Mouse (Mus musculus) retina, postnatal 7 days (tissue): Measurements from ENCODE around the gene Nfic.

Experiments used
- DNase-seq: peaks from one replicate; pipeline ENCODE4 v3.0.0-alpha.2; 2012; ENCODE audit warnings: low read depth, low spot score

Gene Nfic

GRCm38 (mm10) chr10:81417227-81418215 lies 37.9 kb downstream of the Nfic start:
- no peak for DNase-seq

DNA sequence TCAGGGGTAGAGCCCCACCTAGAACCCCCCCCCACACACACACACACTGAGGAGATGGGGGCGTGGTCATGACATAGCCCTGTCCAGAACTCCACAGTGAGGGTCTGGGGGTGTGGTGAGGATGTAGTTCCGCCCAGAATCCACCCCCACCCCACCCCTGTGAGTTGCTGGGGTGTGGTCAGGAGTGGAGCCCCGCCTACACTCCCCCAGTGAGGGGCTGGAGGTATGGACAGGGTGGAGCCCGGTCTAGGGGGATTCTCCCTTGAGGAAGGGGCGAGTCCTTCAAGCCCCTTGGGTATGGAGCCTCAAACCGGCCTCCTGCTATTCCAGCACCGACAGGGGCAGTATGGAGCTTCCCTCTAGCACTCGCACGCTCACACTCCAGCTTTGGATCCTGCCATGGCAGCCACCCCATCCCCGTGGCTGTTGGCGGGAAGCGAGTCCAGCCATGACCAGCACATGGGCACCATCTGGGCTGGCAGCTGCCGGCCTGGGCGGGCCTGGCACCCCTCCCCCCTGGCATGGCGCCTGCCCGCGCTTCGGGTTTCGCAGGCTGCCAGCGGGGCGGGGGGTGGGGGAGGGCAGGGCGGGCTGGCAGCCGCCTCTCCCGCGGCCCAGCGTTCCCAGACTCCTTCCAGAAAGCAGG lies 38.7 kb downstream of the Nfic start:
- peak; percentile 80 for DNase-seq

DNA sequence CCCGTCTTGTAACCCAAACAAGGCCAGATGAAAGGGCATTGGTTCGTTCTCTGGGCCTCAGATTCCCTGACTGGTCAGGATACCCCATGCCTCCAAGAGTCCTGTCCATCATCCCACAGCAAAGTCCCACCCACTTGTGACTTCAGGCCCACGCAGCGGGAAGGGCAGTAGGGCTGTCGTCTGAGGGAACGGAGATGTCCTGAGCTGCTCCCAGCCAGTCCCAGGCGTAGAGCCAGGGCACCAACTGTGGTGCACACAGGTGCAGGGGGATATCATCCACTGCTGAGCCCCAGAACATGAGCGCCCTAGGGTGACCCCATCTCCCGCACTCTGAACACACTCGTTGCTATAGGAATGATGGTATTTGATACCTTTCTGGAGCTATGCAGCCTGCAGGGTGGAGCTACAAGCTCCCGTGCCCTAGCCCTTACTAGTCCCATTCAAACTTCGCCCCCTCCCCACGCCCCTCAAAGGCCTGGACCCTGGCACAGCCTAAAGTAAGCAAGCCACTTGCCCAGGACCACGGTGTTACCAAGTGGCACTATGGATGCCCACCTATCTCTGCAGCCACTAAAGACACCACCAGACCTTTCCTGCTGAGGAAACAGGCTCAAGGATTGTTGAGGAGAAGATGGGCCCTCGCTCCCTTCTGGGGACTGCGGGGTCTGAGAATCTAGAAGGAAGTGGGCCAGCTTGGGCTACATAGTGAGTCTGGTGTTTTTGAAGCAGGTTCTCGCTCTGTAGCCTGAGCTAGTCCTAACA lies 39.7 kb downstream of the Nfic start:
- no peak for DNase-seq

DNA sequence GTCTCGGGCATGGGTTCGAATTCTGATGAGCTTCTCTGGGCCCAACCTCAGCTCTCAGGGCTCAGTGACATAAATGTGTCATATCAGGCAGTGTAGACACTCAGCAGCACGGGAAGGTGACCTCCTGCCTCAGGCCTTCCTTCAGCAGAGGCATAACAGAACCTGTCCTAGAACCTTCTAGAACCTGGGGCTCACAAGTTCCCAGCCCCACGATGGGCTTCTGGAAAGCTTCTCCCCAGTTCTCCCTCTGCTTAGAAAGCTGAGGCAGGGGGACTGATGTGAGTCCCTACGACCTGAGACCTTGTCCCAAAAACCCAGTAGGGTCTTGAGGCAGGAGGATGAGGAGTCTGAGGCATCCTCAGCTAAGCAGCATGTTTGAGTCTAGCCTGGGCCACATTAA lies 40.3 kb downstream of the Nfic start:
- DNase-seq: no peak

- DNase-seq: no peak
Observed at GRCm38 (mm10) chr10:81414682-81415081, 40.8 kb downstream of the Nfic start.

DNA sequence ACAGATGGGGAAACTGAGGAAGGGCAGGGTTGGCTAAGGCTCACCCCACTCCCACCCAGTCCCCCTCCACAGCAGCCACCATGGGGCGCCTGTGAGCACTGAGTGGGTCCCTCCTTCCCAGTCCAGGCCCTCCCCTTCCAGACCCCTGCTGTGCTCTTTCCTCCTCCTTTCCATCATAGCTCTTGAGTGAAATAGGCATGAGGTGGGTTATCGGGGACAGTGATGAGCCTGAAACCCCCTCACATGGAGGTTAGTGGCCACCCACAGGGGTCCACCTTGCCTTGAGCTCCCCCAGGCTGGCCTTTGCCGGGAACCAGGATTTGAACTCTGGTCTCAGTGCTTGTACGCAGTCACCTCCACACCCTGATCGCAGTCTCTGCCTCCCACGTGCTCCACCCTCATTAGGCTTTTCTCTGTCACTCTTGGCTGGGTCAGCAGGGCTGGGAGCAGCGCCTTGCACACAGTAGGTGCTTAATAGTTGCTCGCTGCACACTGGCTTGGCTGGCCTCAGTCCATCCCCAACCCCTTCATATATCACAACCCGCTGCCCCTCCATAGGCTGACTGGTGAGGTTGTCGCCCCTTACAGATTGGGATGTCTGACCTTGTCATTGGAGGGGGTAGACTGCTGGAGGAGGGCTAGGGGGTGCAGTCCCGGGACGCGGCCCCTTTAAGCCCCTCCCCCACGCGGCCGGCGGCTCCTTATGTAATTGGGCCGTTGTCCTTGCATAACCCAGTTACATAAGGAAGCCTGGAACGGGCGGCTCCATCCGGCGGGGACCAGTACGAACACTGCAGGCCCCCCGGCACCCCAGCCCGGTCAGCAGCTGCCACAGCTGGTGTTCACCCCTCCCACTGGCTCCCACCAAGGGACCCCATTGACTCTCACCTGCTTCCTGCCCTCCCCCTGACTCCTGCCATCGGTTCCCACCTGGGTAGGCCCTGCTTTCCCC lies 41.8 kb downstream of the Nfic start:
- peak; percentile 77 for DNase-seq

DNA sequence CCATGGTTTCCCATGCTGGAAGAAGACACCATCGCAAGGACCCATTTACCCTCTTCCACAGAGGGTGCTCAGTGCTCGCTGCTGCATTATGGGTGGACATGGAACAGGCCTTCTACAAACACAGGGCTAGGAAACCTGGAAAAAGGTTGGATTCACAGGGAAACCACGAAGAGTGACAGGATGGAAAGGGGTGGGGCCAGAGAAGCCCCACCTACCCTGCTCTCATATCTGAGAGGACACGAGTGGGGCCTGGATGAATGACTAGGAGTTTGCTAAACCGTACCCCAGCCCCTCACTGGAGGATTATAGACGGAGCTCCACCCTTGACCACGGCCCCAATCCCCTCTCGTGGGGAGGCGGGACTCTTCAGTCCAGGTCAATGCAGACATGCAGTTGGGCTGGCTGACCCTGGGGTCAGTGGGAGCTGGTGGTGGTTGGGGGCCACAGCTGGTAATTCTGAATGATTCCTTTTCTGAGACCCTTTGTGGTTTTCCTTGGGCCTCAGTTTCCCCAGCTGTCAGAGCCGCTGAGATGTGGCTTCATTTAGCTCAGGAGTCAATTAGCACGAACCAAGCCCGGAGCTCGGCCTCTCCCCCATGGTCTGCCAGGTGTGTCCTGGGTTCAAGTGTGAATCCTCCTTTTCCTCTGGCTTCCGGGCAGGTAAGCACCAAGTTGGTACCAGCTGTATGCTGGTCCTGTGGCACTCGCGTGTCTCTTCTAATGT lies 42.7 kb downstream of the Nfic start:
- DNase-seq: no peak

- DNase-seq: no peak
Observed at GRCm38 (mm10) chr10:81411471-81412400, 43.7 kb downstream of the Nfic start.

DNA sequence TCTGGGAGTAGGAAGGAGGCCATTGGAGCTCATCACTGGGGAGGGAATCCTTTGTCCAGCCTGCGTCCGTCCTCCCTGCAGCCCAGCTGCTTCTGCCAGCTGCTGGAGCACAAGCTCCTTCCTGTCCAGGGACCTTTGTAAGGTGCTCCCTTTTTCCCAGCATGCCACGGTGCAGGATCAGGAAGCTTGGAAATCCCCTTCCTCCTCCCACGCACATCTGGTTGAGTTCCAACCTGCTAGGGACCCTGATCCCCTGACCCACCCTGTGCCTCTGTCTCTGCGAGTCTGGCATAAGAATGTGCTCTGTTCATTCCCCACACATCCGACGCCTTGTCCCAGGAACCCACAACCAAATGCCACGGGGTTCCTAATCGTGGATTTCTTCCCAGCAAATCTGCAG lies 44.5 kb downstream of the Nfic start:
- DNase-seq: no peak

- DNase-seq: no peak
Observed at GRCm38 (mm10) chr10:81410350-81410749, 45.1 kb downstream of the Nfic start.

GRCm38 (mm10) chr10:81409330-81409729 lies 46.1 kb downstream of the Nfic start:
- no peak for DNase-seq

GRCm38 (mm10) chr10:81408871-81409291 lies 46.6 kb downstream of the Nfic start:
- no peak for DNase-seq

DNA sequence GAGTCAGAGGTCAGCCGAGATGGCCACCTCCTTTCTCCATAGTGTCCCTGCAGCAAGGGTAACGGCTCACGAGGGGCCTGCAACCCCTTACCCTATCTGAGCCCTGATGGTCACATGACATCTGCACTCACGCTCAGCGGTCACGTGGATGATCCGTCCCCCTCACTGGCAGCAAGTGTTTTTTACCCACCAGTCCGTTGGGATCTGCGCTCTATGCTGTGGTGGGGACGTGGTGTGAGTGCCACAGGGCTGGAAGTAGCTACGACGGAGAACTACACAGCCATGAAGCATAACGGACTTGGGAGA lies 47.1 kb downstream of the Nfic start:
- no peak for DNase-seq

DNA sequence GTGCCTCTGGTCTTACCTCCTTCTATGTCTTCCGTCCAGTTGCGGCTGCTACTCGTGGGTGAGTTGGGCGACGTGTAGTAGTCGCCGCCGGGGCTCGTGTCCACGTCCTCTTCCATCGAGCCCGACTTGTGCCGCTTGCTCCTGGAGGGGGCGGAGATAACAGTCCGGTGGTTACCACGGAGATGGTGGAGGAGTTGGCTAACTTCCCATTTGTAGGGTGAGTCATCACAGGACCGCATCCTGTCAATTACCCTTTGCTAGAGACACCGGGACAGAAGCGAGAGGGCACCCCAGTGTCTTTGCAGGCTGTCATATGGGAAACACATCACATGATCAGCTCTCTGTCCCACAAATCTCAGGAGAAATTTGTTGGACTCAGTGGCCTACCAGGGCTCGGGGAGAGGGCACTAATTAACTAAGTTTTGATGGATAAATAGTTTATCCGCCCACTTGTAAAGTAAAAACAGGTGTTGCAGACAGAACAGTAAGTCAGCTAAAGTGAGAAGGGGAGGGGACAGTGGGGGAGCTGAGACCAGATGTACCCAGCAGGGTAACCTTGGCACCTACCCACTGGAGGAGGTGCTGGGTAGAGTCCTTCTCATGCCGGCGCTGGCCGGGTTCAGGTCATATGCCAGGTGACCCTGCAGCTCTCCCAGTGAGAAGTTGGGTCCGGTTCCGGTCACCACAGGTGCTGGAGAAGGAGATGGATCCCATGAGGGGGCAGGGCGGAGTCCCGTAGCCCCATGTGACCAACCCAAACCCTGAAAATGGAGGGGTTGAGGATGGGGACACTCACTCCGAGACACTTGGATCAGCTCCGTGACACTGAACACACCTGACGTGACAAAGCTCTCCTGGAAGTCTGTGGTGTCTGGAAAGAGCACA lies 47.7 kb downstream of the Nfic start:
- no peak for DNase-seq

DNA sequence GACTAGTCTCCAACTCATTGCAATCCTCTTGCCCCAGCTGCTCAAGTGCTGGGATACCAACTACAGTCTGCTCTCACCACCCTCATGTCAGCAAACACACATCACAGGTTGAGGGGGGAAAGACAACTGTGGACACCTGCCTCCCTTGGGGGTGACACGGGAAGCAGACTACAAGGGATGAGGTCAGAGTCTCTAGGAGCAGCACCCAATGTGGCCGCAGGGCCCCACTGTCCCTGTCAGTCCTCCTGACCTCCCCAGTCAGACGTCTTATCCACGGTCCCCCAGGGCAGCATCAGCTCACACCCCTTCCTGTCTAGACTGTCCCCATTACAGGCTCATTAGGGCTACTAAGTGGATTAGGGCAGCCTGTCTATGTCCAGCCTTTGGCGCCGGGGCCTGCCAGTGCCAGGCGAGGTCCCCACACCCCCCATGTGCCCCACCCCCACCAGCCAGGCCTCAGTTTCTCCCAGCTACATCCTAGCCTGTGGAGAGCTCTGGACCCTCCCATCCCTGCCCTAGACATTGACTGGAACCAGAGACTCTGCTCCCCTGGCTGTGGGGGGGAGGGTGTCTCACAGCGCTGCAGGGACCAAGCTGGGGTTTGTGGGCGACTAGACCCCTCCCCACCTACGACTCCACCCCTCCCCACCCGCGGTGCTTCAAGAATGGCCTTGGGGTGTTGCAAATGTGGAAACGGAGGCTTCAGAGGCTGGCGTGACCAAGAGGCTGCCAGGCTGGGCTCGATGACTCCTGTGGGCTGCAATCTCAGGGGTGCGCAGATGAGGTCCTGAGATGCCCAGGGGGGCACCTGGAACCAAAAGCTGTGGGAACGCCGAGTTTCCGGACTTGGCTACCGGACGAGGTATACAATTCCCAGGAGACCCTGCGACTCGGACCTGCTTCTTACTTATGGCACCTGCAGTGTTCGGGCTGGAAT lies 48.7 kb downstream of the Nfic start:
- no peak for DNase-seq

GRCm38 (mm10) chr10:81405588-81406201 lies 49.7 kb downstream of the Nfic start:
- no peak for DNase-seq

GRCm38 (mm10) chr10:81404720-81405119 lies 50.7 kb downstream of the Nfic start:
- no peak for DNase-seq
